Mouse (Mus musculus): Measurements from ENCODE around the gene Gm7030. TPM values are rescaled to one million over a fixed set of nuclear protein-coding genes. Genes with fewer than 3 reads are reported as not detected.
"Not testable (repeated sequence)": the region's sequence is repeated elsewhere in the genome, so short reads cannot be mapped to it uniquely, and the experiment has no call there.

Gm7030 gene
- not detected for total RNA-seq (2021)

DNA sequence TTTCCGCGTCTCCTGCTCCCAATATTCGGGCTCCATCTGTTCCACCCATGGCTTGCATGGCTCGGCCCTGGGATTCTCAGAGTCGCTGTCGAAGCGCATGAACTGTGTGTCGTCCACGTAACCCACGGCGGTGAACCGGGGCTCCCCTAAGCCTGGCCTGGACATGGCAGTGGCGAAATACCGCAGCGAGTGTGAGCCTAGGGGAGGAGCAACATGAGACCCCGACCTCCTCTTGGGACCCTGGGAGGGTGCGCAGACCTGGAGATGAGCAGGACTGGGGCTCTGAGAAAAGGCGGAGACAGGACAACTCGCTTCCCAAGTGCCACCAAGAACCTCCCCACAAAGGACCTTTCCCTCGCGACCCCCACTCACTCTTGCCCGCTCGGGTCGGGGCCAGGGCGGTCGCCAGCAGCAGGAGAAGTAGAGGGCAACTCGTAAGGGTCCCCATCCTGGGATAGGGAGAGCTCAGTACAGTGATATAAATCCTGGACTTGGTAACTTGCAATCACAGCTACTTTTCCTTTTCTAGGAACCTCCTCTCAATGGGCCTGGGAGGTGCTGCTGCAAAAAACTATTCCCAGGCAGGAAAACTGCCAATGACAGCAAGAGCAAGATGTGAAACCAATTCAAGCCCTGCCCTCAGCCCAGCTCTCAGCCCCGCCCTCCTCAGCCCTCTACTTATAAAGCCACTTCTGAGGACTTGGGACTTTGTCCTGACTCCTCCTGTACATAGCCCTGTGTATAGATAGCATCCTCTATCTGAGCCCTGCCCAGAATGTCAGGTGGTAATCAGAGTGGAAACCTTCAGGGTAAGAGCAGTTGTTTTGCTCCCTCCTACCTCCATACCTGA lies at the start of gene Gm7030:
Gene Gm7030 (minus strand): TSS at position 458 of the 850 bp plus-strand sequence.
- intact Hi-C loops (cut with DNase I); DNase-seq (ENCODE audit: low spot score in 2 of 2): not testable (repeated sequence)

DNA sequence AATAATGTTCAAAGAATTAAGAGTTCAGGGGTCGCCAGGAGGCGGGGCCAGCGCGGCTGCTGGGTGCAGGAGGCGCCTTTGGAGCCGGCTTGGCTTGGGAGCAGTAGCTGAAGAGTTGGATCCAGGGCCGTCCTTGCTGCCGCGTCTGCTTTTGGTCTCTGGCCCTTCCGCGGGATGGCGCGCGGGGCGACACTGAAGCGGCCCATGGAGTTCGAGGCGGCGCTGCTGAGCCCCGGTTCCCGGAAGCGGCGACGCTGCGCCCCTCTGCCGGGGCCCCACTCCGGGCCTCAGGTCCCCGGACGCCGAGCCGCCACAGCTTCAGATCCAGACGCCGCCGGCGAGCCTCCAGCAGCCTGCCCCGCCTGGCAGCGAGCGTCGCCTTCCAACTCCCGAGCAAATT lies 49.7 kb upstream of the Gm7030 start:
- intact Hi-C loops (cut with DNase I): not testable (repeated sequence)

DNA sequence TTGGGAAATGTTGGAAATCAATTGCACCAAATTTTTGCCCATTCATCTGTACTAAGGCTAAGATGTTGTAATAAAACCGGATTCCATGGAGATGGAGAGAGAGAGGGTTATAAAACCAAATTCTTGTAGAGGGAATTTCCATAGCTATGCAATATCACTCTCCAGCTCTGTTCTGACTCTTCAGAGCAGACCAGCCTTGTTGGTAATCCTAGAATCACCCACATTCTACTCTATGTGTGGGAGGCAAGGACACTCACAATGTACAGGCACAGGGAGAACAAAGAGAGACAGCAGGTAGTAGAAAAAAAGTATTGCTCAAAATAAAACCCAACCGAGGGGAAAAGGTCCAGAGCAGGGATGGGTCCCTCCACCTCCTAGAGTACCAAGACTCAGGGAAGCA lies 46.9 kb upstream of the Gm7030 start:
- DNase-seq (ENCODE audit: low spot score in 2 of 2); intact Hi-C loops (cut with DNase I): not testable (repeated sequence)

More for the DNA sequence above, 49.7 kb upstream of the Gm7030 start:
- not testable (repeated sequence) for DNase-seq (ENCODE audit: low spot score in 2 of 2)

DNA sequence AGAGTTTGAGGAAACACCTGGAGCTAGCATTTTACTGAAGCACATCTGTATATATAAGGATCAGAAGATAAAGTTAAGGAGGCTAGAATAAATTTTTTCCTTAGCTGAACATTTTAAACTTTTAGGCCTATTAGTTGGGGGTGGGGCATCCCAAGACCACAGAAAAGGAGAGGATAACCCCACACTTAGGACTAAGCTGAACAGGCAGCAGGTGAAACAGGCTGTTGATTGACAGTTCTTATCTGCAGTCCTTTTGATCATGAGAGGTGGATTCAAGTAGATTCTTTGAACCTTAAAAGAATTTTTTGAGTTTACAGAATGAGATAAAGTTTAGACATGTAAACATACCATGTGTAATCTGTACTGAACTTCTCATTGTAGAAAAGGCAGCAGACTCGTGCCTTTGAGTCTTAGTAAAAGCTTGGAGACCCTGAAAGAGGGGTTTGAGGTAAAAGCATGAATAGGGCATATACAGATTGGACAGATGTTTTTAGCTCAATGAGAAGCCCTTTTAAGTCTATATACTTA lies 41.1 kb upstream of the Gm7030 start:
- intact Hi-C loops (cut with DNase I): no loop called here
- no peak for DNase-seq (ENCODE audit: low spot score in 2 of 2)

DNA sequence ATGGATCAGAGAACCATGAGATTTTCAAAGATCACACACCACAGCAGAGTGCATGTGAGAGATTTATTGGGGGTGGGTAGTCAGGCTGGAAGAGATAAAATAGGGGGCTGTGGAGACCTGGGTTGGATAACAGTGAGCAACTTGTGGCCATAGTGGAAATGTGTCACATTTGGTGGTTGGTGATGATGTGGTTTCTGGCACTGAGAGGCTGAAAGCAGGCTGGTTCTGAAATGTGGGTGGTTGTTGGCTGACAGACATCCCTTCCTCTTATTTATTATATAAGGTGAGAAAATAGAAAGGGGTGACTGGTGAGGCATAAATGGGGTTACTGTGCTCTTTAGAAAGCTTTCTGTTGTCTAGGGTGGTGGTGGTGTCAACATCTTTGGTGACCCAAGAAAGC lies 40.5 kb upstream of the Gm7030 start:
- DNase-seq (ENCODE audit: low spot score in 2 of 2): no peak
- intact Hi-C loops (cut with DNase I): no loop called here

DNA sequence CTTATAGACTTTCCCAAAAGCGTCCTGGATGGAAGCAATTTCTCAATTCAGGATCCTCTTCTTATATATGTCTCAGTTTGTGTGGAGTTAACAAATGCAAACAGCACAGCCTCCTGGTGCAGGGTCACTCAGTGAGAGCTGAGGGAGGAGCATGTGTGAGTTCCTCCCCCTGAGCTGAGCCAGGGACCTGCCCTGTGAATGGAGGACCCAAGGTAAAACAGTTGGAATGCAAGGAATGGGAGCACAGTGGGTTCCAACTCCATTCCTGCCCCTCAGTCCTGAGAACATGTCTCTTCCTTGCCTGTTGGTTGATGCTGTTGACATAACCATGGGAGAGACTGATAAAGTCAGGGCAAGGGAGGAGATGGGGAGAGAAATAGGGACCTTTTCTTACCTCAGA lies 39.9 kb upstream of the Gm7030 start:
- DNase-seq (ENCODE audit: low spot score in 2 of 2); intact Hi-C loops (cut with DNase I): not testable (repeated sequence)

DNA sequence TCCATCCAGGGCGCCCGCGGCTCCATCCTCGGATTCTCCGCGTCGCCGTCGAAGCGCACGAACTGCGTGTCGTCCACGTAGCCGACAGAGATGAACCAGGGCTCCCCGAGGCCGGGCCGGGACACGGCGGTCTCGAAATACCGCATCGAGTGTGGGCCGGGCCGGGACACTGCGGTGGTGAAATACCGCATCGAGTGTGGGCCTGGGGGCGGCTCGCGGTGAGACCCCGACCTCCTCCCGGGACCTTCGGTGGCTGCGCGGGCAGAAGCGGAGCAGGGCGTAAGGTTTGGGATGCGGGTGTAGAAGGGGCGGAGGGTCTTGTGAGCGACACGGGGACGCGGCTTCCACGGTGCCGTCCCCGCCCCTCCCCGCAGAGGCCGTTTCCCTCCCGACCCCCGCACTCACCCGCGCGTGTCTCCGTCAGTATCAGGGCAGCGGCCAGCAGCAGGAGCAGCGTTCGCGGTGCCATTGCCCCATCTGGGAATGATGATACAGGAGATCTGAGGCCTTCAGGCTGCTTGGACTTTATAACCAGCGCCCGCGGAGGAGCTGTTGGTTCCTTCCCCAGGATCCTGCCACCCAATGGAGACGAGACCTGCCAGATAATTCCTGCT lies 38.9 kb upstream of the Gm7030 start, which contains the start of gene Gm8909:
Gene Gm8909 (minus strand): TSS at position 499 of the 614 bp plus-strand sequence.
- intact Hi-C loops (cut with DNase I): no loop called here
- DNase-seq (ENCODE audit: low spot score in 2 of 2): no peak

DNA sequence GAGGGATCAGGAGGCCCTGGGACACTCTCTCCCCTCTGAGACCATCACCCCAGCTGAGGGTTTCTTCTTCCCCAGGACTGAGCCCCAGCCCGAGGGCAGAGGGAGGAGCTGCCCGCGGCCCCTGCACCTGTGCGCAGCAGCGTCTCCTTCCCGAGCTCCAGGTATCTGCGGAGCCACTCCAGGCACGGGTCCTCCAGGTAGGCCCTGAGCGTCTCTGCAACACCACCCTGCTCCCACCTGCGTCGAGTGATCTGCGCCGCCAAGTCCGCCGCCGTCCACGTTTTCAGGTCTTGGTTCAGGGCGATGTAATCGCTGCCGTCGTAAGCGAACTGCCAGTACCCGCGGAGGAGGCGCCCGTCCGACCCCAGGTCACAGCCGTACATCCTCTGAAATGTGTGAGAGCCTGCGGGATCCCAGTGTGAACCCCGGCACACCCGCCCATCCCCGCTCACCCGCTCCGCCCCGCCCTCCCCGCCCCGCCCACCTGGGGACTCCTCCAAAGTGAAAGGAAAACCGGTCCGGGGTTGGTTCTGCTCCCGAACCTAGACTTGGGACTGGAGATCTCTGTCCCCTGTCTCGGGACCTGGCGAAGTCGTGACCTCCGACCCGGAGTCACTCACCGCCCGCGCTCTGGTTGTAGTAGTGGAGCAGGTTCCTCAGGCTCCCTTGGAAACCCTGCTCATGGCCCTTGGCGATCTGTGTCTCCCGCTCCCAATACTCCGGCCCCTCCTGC lies 38.2 kb upstream of the Gm7030 start:
- DNase-seq (ENCODE audit: low spot score in 2 of 2): no peak
- intact Hi-C loops (cut with DNase I): no loop called here

DNA sequence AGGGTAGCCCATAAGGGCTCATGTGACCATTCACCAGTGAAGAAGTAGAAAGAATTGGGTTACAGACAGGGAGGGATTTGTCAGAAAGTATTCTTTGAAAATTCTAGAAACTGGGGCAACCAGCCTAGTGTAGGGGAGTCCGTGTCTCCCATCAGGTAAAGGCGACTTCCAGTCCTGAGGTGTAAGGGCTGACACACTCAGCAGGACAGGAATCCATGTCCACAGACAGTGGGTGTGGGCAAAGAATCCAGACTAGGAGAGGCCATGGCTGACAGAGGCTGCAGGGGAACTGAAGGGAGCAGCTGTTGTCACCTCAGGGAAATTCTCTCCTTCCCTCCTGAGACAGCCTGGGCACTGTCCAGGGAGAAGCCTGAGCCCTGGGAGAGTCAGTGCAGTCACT lies 37.7 kb upstream of the Gm7030 start:
- intact Hi-C loops (cut with DNase I); DNase-seq (ENCODE audit: low spot score in 2 of 2): not testable (repeated sequence)

DNA sequence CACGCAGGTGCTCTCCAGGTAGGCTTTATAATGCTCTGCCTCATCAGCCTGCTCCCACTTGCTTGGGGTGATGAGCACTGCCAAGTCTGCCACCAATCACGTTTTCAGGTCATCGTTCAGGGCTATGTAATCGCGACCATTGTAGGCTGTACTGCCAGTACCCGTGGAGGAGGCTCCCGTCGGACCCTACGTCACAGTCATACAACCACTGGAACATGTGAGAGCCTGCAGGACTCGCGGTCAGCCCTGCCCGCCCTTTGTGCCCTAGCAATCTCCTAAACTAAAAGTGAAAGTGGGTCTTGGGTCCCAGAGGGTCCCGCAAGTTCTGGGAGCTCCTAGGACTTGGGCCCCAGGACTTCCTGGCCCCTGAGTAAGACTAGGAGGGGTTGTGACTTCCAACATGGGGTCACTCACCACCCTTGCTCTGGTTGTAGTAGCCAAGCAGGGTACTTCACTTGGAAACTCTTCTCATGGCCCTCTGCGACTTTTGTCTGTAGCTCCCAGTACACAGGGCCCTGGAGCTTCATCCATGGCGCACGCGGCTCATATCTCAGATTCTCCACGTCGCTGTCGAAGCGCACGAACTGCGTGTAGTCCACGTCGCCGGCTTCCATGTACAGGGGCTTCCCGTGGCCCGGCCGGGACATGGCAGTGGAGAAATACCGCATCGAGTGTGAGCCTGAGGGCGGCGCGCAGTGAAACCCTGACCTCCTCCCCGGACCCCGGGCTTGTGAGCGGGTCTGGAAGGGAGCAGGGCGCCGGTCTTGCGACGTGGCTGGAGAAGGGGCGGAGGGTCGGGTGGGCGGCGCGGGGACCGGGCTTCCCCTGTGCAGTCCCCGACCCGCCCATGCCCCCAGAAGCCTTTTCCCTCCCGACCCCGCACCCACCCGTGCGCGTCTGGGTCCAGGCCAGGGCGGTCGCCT lies 32.2 kb upstream of the Gm7030 start:
- DNase-seq (ENCODE audit: low spot score in 2 of 2): no peak
- intact Hi-C loops (cut with DNase I): no loop called here

DNA sequence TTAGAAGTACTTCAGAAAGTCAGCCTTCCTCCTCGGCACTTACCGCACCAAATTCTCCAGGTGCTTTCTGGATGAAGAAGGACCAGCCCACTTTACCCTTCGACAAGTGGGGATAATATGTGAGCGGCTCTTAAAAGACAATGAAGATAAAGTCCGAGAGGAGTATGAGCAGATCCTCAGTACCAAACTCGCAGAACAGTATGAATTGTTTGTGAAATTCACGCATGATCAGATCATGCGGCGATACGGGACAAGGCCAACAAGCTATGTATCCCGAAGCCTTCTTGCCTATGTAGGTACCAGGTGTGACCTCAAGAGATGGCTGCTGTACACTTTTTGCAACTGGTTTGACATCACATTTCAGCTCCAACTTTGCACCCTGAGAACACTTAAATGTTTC lies 29.0 kb upstream of the Gm7030 start:
- intact Hi-C loops (cut with DNase I); DNase-seq (ENCODE audit: low spot score in 2 of 2): not testable (repeated sequence)

DNA sequence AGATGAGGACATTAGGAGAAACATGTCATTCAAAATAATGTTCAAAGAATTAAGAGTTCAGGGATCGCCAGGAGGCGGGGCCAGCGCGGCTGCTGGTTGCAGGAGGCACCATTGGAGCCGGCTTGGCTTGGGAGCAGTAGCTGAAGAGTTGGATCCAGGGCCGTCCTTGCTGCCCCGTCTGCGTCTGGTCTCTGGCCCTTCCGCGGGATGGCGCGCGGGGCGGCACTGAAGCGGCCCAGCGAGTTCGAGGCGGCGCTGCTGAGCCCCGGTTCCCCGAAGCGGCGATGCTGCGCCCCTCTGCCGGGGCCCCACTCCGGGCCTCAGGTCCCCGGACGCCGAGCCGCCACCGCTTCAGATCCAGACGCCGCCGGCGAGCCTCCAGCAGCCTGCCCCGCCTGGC lies 28.6 kb upstream of the Gm7030 start:
- DNase-seq (ENCODE audit: low spot score in 2 of 2); intact Hi-C loops (cut with DNase I): not testable (repeated sequence)

DNA sequence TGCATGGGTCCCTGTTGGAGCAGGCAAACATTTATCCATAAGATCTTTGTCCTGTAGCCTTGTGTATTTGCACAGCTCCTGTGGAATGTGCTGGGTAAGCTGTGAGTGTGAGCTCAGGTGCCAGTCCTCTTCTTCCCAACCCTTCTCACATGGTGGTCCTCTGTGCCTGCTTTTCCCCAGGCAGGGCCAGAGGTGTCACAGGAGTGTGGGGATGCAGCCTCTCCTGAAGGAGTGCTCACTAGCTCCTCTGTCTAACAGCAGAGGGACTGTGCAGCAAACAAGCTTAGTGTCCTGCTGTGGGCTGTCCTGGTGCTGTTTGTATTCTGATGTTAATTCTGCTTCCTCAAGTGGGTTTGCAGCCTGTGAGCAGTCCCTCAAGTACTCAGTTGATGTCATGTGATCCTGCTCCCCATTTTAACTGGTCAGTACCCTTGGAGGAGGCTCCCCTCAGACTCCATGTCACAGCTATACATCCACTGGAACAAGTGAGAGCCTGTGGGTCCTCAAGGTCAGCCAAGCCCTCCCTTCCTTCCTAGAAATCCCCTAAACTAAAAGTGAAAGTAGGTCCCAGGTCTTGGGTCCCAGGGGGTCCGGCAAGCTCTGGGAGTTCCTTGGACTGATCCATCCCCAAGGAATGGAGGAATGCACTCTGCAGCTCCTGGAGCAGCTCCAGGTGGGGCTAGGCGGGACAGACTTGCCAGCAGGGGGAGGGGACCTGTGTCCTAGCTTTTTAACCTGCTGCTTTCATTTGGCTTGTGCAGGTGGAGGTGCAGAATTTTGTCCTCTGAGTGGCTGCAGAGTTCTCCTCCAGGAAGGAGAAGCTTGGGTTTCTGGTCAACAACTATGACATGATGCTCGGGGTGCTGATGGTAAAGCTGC lies 25.3 kb upstream of the Gm7030 start:
- intact Hi-C loops (cut with DNase I): no loop called here
- no peak for DNase-seq (ENCODE audit: low spot score in 2 of 2)

DNA sequence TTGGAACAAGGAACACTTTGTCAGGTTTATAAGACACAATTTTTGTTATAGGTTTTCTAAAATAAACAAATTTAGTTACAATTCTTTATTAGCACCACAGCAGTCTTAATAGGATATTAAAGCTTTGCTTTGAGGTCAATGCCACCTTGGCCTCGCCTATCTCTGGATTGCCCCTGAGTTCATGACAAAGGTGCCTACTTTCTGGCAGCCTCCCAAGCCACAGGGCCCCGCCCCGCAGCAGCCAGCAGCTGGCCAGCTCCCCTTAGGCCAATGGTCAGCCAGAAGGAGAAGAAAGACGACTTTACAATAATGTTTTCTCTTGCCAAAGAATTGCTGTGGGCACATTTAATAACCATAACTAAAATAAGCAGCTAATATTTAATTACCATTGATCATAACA lies 22.0 kb upstream of the Gm7030 start:
- DNase-seq (ENCODE audit: low spot score in 2 of 2); intact Hi-C loops (cut with DNase I): not testable (repeated sequence)

DNA sequence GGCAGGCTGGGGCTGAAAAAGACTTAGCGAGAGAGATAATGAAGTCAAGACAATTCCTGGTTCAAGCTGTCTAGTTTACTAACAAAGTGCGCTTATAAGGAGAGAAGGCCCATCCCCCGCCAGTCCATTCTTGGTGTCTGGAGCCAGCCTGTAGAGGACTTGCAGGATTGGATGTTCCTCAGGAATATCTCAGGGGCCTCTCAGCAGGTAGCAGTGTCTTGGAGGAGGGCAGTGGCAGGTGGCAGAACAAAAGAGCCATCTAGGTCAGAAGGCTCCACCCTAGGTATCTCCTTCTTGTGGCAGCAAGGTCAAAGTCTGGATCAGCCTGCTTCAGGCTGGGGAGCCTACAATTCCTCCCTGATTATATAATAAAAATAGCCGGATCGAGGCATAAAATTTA lies 19.2 kb upstream of the Gm7030 start:
- intact Hi-C loops (cut with DNase I); DNase-seq (ENCODE audit: low spot score in 2 of 2): not testable (repeated sequence)

DNA sequence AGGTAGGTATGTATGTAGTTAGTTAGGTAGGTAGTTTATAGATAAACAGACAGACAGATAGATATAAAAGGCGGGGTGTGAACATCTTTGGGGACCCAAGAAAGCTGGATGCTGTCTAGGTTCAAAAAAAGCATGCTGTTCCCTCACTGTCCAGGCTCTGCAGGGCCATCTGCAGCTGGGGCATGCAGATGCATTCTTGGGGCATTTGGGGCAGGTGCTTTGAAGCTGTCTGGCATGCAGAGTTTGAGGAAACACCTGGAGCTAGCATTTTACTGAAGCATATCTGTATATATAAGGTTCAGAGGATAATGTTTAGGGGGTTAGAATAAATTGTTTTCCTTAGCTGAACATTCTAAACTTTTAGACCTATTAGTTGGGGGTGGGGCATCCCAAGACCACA lies 17.7 kb upstream of the Gm7030 start:
- intact Hi-C loops (cut with DNase I); DNase-seq (ENCODE audit: low spot score in 2 of 2): not testable (repeated sequence)

DNA sequence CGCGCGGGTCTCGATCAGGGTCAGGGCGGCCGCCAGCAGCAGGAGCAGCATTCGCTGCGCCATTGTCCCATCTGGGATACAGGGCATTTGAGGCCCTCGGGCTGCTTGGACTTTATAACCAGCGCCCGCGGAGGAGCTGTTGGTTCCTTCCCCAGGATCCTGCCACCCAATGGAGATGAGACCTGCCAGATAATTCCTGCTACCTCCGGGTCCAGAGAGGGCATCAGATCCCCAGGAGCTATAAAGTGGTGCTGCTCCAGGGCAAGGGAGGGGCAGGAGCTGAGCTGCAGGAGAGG lies 16.6 kb upstream of the Gm7030 start:
- intact Hi-C loops (cut with DNase I); DNase-seq (ENCODE audit: low spot score in 2 of 2): not testable (repeated sequence)

DNA sequence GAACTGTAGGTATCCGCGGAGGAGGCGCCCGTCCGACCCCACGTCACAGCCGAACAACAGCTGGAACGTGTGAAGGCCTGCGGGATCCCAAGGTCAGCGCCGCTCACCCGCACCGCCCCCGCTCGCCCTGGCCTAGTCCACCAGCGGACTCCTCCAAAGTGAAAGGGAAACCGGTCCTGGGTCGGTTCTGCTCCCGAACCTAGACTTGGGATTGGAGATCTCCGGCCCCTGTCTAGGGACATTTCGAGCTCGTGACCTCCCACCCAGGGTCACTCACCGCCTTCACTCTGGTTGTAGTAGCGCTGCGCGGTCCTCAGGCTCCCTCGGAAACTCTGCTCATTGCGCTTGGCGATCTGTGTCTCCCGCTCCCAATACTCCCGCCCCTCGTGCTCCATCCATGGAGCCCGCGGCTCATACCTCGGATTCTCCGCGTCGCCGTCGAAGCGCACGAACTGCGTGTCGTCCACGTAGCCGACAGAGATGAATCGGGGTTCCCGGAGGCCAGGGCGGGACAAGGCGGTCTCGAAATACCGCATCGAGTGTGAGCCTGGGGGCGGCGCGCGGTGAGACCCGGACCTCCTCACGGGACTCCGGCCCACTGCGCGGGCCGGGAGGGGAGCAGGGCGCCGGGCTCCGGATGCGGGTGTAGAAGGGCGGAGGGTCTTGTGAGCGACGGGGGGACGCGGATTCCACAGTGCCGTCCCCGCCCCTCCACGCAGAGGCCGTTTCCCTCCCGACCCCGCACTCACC lies 16.1 kb upstream of the Gm7030 start:
- intact Hi-C loops (cut with DNase I): no loop called here

More for the DNA sequence above, 16.1 kb upstream of the Gm7030 start:
- no peak for DNase-seq (ENCODE audit: low spot score in 2 of 2)

Data from left cerebral cortex, postnatal 25 days (tissue).